Mouse (Mus musculus) small intestine, adult 2 months (tissue): ENCODE data around the gene Apobec1.

ENCODE experiments used
- CTCF ChIP-seq: fragments of 200-500 bp; IDR thresholded peaks from 2 replicates; pipeline ENCODE4 v1.5.1; 2012; ENCODE audit warnings: low read depth, mild to moderate bottlenecking, control low read depth, inconsistent platforms, low read length, moderate library complexity, mixed read lengths; ENCODE audit not compliant: insufficient replicate concordance, insufficient read length; ENCODE audit errors: extremely low read depth
- POLR2A ChIP-seq: fragments of 200-500 bp; IDR thresholded peaks from 2 replicates; pipeline ENCODE4 v1.6.1; 2012; ENCODE audit warnings: low read depth, mild to moderate bottlenecking, control low read depth, inconsistent platforms, low read length, moderate library complexity

DNA sequence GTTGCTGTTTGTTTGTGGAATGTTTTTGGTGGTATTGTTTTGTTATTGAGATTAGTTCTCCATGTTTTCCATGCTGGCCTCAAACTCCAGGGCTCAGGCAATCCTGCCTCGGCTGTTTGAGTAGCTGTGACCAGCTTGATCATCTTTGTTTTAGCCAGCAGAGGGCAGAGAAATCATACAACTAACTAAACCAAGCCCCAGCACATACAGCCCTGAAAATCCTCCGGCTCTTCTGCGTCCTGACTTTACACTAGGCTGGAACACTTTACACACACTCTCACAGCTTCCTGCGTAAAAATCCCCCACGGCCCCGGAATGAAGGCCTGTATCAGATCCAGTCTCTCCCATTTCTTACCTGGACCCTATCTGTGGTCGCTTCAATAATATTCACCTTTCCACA, 6.6 kb downstream of the Apobec1 start:
- TF ChIP-seq CTCF (peak; percentile 32; the same call in 1 of the 2 replicates), POLR2A (no peak)
